Mouse (Mus musculus) stomach, embryonic 15.5 days (tissue): Measurements from ENCODE around the gene Gpi1. TPM values are rescaled to one million over a fixed set of nuclear protein-coding genes. Genes with fewer than 3 reads are reported as not detected.

ENCODE experiments used
- ATAC-seq: fragments of 200-750 bp; cut with Nextera tagmentation; 2 replicates; pipeline ENCODE4 v1.8.0; 2017; ENCODE audit warnings: low read depth, moderate number of reproducible peaks, moderate TSS enrichment; ENCODE audit not compliant: insufficient read depth, low FRiP score
- H3K27ac ChIP-seq: fragments of 300-500 bp; sonication (generic); 2 replicates; pipeline ENCODE4 v1.5.1; 2015; ENCODE audit warnings: mild to moderate bottlenecking, inconsistent platforms
- H3K27me3 ChIP-seq: fragments of 300-500 bp; sonication (generic); replicated peaks from 2 replicates; pipeline ENCODE4 v1.6.1; 2015; ENCODE audit warnings: inconsistent platforms
- H3K36me3 ChIP-seq: fragments of 300-500 bp; sonication (generic); 2 replicates; pipeline ENCODE4 v1.6.1; 2015; ENCODE audit warnings: inconsistent platforms
- H3K4me1 ChIP-seq: fragments of 300-500 bp; sonication (generic); 2 replicates; pipeline ENCODE4 v1.6.1; 2015; ENCODE audit warnings: inconsistent platforms
- H3K4me2 ChIP-seq: fragments of 300-500 bp; sonication (generic); 2 replicates; pipeline ENCODE4 v1.6.1; 2015; ENCODE audit warnings: mild to moderate bottlenecking, inconsistent platforms
- H3K4me3 ChIP-seq: fragments of 300-500 bp; sonication (generic); replicated peaks from 2 replicates; pipeline ENCODE4 v1.5.1; 2015; ENCODE audit warnings: inconsistent platforms
- H3K9ac ChIP-seq: fragments of 300-500 bp; sonication (generic); 2 replicates; pipeline ENCODE4 v1.6.1; 2015; ENCODE audit warnings: inconsistent platforms
- H3K9me3 ChIP-seq: fragments of 300-500 bp; sonication (generic); 2 replicates; pipeline ENCODE4 v1.6.1; 2016; ENCODE audit warnings: inconsistent platforms
- WGBS: fragments of 180-500 bp; shearing (Covaris S2); methylation state at CpG from one replicate; pipeline ENCODE4 v1.1.7; 2015; 5-methylcytosine and 5-hydroxymethylcytosine counted together
- polyA plus RNA-seq: library from polyadenylated mRNA; unstranded; fragments of >200 nt; fragmentation: Nextera tagmentation; extraction: Ambion mirVana; gene quantifications from 2 replicates; pipeline ENCODE4 v1.2.1, GENCODE M21; 2015

The Gpi1 gene
- polyA plus RNA-seq, 1 experiment from 2014 or later, result 288 TPM

- peaks cover 51% of the 10 kb centered on the region for H3K36me3 ChIP-seq
- H3K4me3 ChIP-seq, result no peak overlapping the region
- H3K27me3 ChIP-seq, result no peaks in the 10 kb centered on the region
- H3K9ac ChIP-seq, result no peak overlapping the region
- H3K9me3 ChIP-seq, result no peaks in the 10 kb centered on the region
- 0 out of 2 replicates have a peak overlapping the region, but pooled peaks have one; percentile 80 for H3K4me2 ChIP-seq
- ATAC-seq, result no peak
- H3K4me1 ChIP-seq, result peaks cover 23% of the 10 kb centered on the region
- no peak overlapping the region for H3K27ac ChIP-seq
- 87% methylated on average over 12 of the region's 12 CpGs for WGBS
Observed at GRCm38 (mm10) chr7:34226846-34227245, 3.3 kb downstream of the Gpi1 start.

- Histone ChIP-seq H3K4me3 (no peak overlapping the region), H3K4me2 (0 out of 2 replicates have a peak overlapping the region, but pooled peaks have one; percentile 13), H3K36me3 (peaks cover 58% of the 10 kb centered on the region), H3K27me3 (no peaks in the 10 kb centered on the region), H3K9me3 (no peaks in the 10 kb centered on the region), H3K9ac (no peak overlapping the region), H3K4me1 (peaks cover 23% of the 10 kb centered on the region), H3K27ac (no peak overlapping the region)
- WGBS, result 64% methylated on average over 8 of the region's 8 CpGs
- ATAC-seq, result no peak
Observed at GRCm38 (mm10) chr7:34226086-34226485, 4.0 kb downstream of the Gpi1 start.

- Histone ChIP-seq H3K4me1 (peaks cover 23% of the 10 kb centered on the region), H3K4me3 (no peak overlapping the region), H3K27me3 (no peaks in the 10 kb centered on the region), H3K36me3 (peaks cover 71% of the 10 kb centered on the region), H3K9ac (no peak overlapping the region), H3K27ac (no peak overlapping the region), H3K9me3 (no peaks in the 10 kb centered on the region), H3K4me2 (no peak overlapping the region)
- ATAC-seq, result no peak
- 91% methylated on average over 6 of the region's 6 CpGs for WGBS
Observed at GRCm38 (mm10) chr7:34224308-34224707, 5.8 kb downstream of the Gpi1 start.

- Histone ChIP-seq H3K9ac (no peak overlapping the region), H3K27me3 (no peaks in the 10 kb centered on the region), H3K4me3 (no peak overlapping the region), H3K27ac (no peak overlapping the region), H3K36me3 (peaks cover 75% of the 10 kb centered on the region), H3K9me3 (no peaks in the 10 kb centered on the region), H3K4me2 (no peak overlapping the region), H3K4me1 (peaks cover 9% of the 10 kb centered on the region)
- WGBS, result 94% methylated on average over 10 of the region's 10 CpGs
- ATAC-seq, result no peak
Observed at GRCm38 (mm10) chr7:34222340-34222739, 7.8 kb downstream of the Gpi1 start.

GRCm38 (mm10) chr7:34221594-34222250 lies 8.4 kb downstream of the Gpi1 start:
- Histone ChIP-seq H3K4me3 (no peak overlapping the region), H3K36me3 (peaks cover 69% of the 10 kb centered on the region), H3K27ac (no peak overlapping the region), H3K4me1 (peaks cover 8% of the 10 kb centered on the region; the same call in 1 of the 2 replicates), H3K9ac (no peak overlapping the region), H3K4me2 (no peak overlapping the region), H3K27me3 (no peaks in the 10 kb centered on the region), H3K9me3 (no peaks in the 10 kb centered on the region)
- whole genome bisulfite sequencing, result 90% methylated on average over 9 of the region's 9 CpGs
- ATAC-seq, result no peak

- Histone ChIP-seq H3K4me2 (no peak overlapping the region), H3K36me3 (peaks cover 64% of the 10 kb centered on the region), H3K4me3 (no peak overlapping the region), H3K27ac (no peak overlapping the region), H3K4me1 (no peaks in the 10 kb centered on the region), H3K9me3 (no peaks in the 10 kb centered on the region), H3K9ac (no peak overlapping the region), H3K27me3 (no peaks in the 10 kb centered on the region)
- WGBS, result 73% methylated on average over 1 of the region's 1 CpGs
- ATAC-seq, result no peak
Observed at GRCm38 (mm10) chr7:34218496-34218895, 11.6 kb downstream of the Gpi1 start.

GRCm38 (mm10) chr7:34216474-34216873 lies 13.7 kb downstream of the Gpi1 start:
- Histone ChIP-seq H3K36me3 (peaks cover 59% of the 10 kb centered on the region), H3K9me3 (no peaks in the 10 kb centered on the region), H3K4me3 (no peak overlapping the region), H3K4me2 (no peak overlapping the region), H3K4me1 (no peaks in the 10 kb centered on the region), H3K27ac (no peak overlapping the region), H3K27me3 (no peaks in the 10 kb centered on the region), H3K9ac (no peak overlapping the region)
- WGBS, result 91% methylated on average over 10 of the region's 10 CpGs
- no peak for ATAC-seq

GRCm38 (mm10) chr7:34215481-34215880 lies 14.7 kb downstream of the Gpi1 start:
- H3K4me2 ChIP-seq, result no peak overlapping the region
- 82% methylated on average over 9 of the region's 9 CpGs for WGBS
- H3K9ac ChIP-seq, result no peak overlapping the region
- no peaks in the 10 kb centered on the region for H3K4me1 ChIP-seq
- H3K9me3 ChIP-seq, result no peaks in the 10 kb centered on the region
- H3K27me3 ChIP-seq, result no peaks in the 10 kb centered on the region
- H3K36me3 ChIP-seq, result peaks cover 60% of the 10 kb centered on the region
- no peak for ATAC-seq
- H3K4me3 ChIP-seq, result no peak overlapping the region
- H3K27ac ChIP-seq, result no peak overlapping the region

- no peak overlapping the region for H3K27ac ChIP-seq
- H3K4me3 ChIP-seq, result no peak overlapping the region
- H3K4me1 ChIP-seq, result no peaks in the 10 kb centered on the region
- no peaks in the 10 kb centered on the region for H3K9me3 ChIP-seq
- H3K9ac ChIP-seq, result no peak overlapping the region
- WGBS, result 93% methylated on average over 8 of the region's 8 CpGs
- H3K36me3 ChIP-seq, result peaks cover 57% of the 10 kb centered on the region
- H3K4me2 ChIP-seq, result no peak overlapping the region
- H3K27me3 ChIP-seq, result no peaks in the 10 kb centered on the region
- no peak for ATAC-seq
Observed at GRCm38 (mm10) chr7:34214644-34215043, 15.5 kb downstream of the Gpi1 start.

- Histone ChIP-seq H3K4me1 (no peaks in the 10 kb centered on the region), H3K4me3 (no peak overlapping the region), H3K27me3 (no peaks in the 10 kb centered on the region), H3K9me3 (no peaks in the 10 kb centered on the region), H3K27ac (no peak overlapping the region), H3K4me2 (no peak overlapping the region), H3K36me3 (peaks cover 59% of the 10 kb centered on the region), H3K9ac (no peak overlapping the region)
- ATAC-seq, result no peak
- WGBS, result 87% methylated on average over 7 of the region's 7 CpGs
Observed at GRCm38 (mm10) chr7:34213281-34213680, 16.9 kb downstream of the Gpi1 start.

GRCm38 (mm10) chr7:34208027-34208745 lies 21.9 kb downstream of the Gpi1 start:
- H3K27me3 ChIP-seq, result no peaks in the 10 kb centered on the region
- H3K9me3 ChIP-seq, result no peaks in the 10 kb centered on the region
- H3K9ac ChIP-seq, result no peak overlapping the region
- no peak overlapping the region for H3K4me3 ChIP-seq
- no peak overlapping the region for H3K27ac ChIP-seq
- H3K4me1 ChIP-seq, result no peaks in the 10 kb centered on the region
- WGBS, result 90% methylated on average over 9 of the region's 9 CpGs
- H3K4me2 ChIP-seq, result no peak overlapping the region
- peaks cover 77% of the 10 kb centered on the region for H3K36me3 ChIP-seq
- no peak for ATAC-seq

- Histone ChIP-seq H3K4me3 (no peak overlapping the region), H3K36me3 (peaks cover 76% of the 10 kb centered on the region), H3K4me1 (no peaks in the 10 kb centered on the region), H3K9me3 (no peaks in the 10 kb centered on the region), H3K9ac (no peak overlapping the region), H3K4me2 (no peak overlapping the region), H3K27ac (no peak overlapping the region), H3K27me3 (no peaks in the 10 kb centered on the region)
- WGBS, result 90% methylated on average over 6 of the region's 6 CpGs
- ATAC-seq, result no peak
Observed at GRCm38 (mm10) chr7:34206331-34206730, 23.8 kb downstream of the Gpi1 start.
